In the genomic region with DNA sequence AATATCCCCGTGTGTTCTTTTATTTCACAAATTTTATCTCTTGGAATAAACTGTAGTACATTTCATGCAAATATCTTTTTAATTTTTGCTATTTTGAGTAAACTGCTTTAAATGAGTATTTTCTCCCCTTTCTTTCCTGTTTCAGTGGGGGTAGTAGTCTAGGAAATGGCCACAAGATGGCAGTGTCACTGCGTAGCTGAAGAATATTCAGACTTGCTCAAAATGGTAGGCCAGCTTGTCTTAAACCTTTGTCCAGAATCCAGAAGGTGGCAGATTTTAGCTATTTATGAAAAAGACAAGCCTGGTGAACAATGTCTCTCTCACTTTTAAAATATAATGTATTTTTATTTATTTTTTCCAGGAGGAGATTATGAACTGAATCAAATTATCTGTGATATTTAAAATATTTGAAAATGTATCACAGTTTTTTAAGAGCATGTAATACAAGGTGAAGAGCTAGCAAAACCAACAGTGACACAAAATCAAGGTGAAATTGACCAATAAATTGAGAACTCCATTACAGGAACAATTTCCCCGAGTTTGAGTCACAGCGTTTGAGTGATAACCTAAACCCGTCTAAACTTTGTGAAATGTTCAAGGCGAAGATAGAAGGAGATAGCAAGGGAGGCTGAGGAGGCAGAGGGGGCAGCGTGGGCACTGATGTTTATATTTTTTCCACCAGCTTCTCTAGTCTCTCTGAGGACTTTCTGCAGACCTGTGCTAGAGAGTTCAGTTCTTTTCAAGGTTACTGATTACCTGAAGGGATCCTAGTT, we compare ENCODE assay signal across 9 mouse cellular contexts.
A peak's percentile ranks its signal among the peaks of the same experiment; 100 is the strongest.
DNase-seq lines count a peak whose midpoint lies in the region; ATAC-seq lines count a peak whose summit lies in the region.
"Had no signal": no experiment of that assay in that cellular context is flagged by ENCODE, and none has a peak within 500 bp of the region (broad histone marks: within the 10 kb centered on the region; RNA-seq: fewer than 3 reads in every experiment).

No protein-coding gene starts in this region.

- 39% methylated on average over 7 of the region's 7 CpGs for WGBS in hindbrain, embryonic 16.5 days
- WGBS in midbrain, embryonic 13.5 days, result 41% methylated on average over 7 of the region's 7 CpGs

- H3K36me3 ChIP-seq in hindbrain, embryonic 16.5 days (ENCODE audit: control insufficient read depth, insufficient read depth, low read length), result no peaks in the 10 kb centered on the region
- H3K36me3 ChIP-seq in midbrain, embryonic 13.5 days, result no peaks in the 10 kb centered on the region
- H3K36me3 ChIP-seq: liver, embryonic 15.5 days had no signal

- H3K4me3 ChIP-seq in hindbrain, embryonic 16.5 days (ENCODE audit: low read length), result no peak overlapping the region
- no peak overlapping the region for H3K4me3 ChIP-seq in midbrain, embryonic 13.5 days (replicated peaks)
- H3K4me3 ChIP-seq: liver, embryonic 15.5 days had no signal

- DNase-seq in heart, postnatal 14 days, result peak; percentile 5 to 59
- no peak for DNase-seq in heart, adult 8-10 months (ENCODE audit: low spot score)
- DNase-seq in adrenal gland, postnatal 10 days, result peak; percentile 73
- peak; percentile 74 for DNase-seq in embryo, embryonic 11.5 days (ENCODE audit: low read depth, low spot score)
- DNase-seq in layer of hippocampus, postnatal 36 days, result peak; percentile 72 to 80
- no peak for DNase-seq in spleen, adult 12 weeks (ENCODE audit: low spot score)

- H3K27ac ChIP-seq in hindbrain, embryonic 16.5 days (ENCODE audit: low read depth, low read length), result peak overlapping the region; percentile 68; the same call in 1 of the 2 replicates
- H3K27ac ChIP-seq in midbrain, embryonic 13.5 days, result peak overlapping the region; percentile 35; the same call in 1 of the 2 replicates
- H3K27ac ChIP-seq: liver, embryonic 15.5 days had no signal

- intact Hi-C loops in heart, postnatal 14 days (cut with DNase I), result no loop called here

- H3K9me3 ChIP-seq in hindbrain, embryonic 16.5 days (ENCODE audit: control insufficient read depth, low read length), result no peaks in the 10 kb centered on the region
- no peaks in the 10 kb centered on the region for H3K9me3 ChIP-seq in midbrain, embryonic 13.5 days
- H3K9me3 ChIP-seq: liver, embryonic 15.5 days had no signal

- 0 out of 2 replicates have a peak overlapping the region, but pooled peaks have one; percentile 25 for H3K9ac ChIP-seq in hindbrain, embryonic 16.5 days (ENCODE audit: low read depth, low read length)
- H3K9ac ChIP-seq in midbrain, embryonic 13.5 days (replicated peaks), result no peak overlapping the region
- H3K9ac ChIP-seq: liver, embryonic 15.5 days had no signal

- peak overlapping the region; percentile 32 for H3K4me2 ChIP-seq in hindbrain, embryonic 16.5 days (ENCODE audit: low read length)
- H3K4me2 ChIP-seq in midbrain, embryonic 13.5 days (replicated peaks), result peak overlapping the region; percentile 10; the same call in 1 of the 2 replicates
- H3K4me2 ChIP-seq: liver, embryonic 15.5 days had no signal

- H3K4me1 ChIP-seq in hindbrain, embryonic 16.5 days (ENCODE audit: control insufficient read depth, insufficient read depth, low read depth, low read length), result peaks cover 7% of the 10 kb centered on the region; the same call in 1 of the 2 replicates
- H3K4me1 ChIP-seq in midbrain, embryonic 13.5 days (replicated peaks), result peaks cover 19% of the 10 kb centered on the region
- H3K4me1 ChIP-seq: liver, embryonic 15.5 days had no signal

- H3K27me3 ChIP-seq in hindbrain, embryonic 16.5 days (replicated peaks; ENCODE audit: control insufficient read depth, insufficient read depth, low read length), result no peaks in the 10 kb centered on the region
- H3K27me3 ChIP-seq in midbrain, embryonic 13.5 days, result no peaks in the 10 kb centered on the region
- H3K27me3 ChIP-seq: liver, embryonic 15.5 days had no signal

- peak; percentile 75 for ATAC-seq in hindbrain, embryonic 16.5 days
- peak; percentile 65 for ATAC-seq in midbrain, embryonic 13.5 days

Comparison
In these comparisons a context has a peak if more than half of its experiments do, and no peak if none do; other contexts are left out.
1. DNase-seq: peak in heart, postnatal 14 days (2 of 2), adrenal gland, postnatal 10 days (single experiment), embryo, embryonic 11.5 days (single experiment) and layer of hippocampus, postnatal 36 days (2 of 2); none in heart, adult 8-10 months (single experiment) and spleen, adult 12 weeks (single experiment).